Comparison of ENCODE assay signal across 23 mouse cellular contexts in genomic region chr1:191222031-191222430, GRCm38 (mm10). TPM values are rescaled to one million over a fixed set of nuclear protein-coding genes. Genes with fewer than 3 reads are reported as not detected.
A peak's percentile ranks its signal among the peaks of the same experiment; 100 is the strongest.
DNase-seq lines count a peak whose midpoint lies in the region.
"Had no signal": no experiment of that assay in that cellular context is flagged by ENCODE, and none has a peak within 500 bp of the region (broad histone marks: within the 10 kb centered on the region; RNA-seq: fewer than 3 reads in every experiment).

No protein-coding gene starts in this region.

- no peaks in the 10 kb centered on the region for H3K36me3 ChIP-seq in midbrain, embryonic 10.5 days
- H3K36me3 ChIP-seq: embryonic facial prominence, embryonic 13.5 days; limb, embryonic 10.5 days had no signal

- WGBS in midbrain, embryonic 10.5 days, result 86% methylated on average over 4 of the region's 4 CpGs

- H3K4me3 ChIP-seq in midbrain, embryonic 10.5 days, result no peak overlapping the region
- H3K4me3 ChIP-seq: embryonic facial prominence, embryonic 13.5 days; layer of hippocampus, adult 2 months; limb, embryonic 10.5 days had no signal

- intact Hi-C loops in gastrocnemius, postnatal 36 days (cut with DNase I), result no loop called here

- peaks cover 22% of the 10 kb centered on the region for H3K4me1 ChIP-seq in midbrain, embryonic 10.5 days

- H3K27ac ChIP-seq in midbrain, embryonic 10.5 days (replicated peaks), result no peak overlapping the region
- H3K27ac ChIP-seq: embryonic facial prominence, embryonic 13.5 days; layer of hippocampus, adult 2 months; limb, embryonic 10.5 days had no signal

- DNase-seq in gastrocnemius, adult 18-20 months (ENCODE audit: low spot score), result peak; percentile 43
- no peak for DNase-seq in gastrocnemius, postnatal 36 days
- DNase-seq in urinary bladder, postnatal 14 days (ENCODE audit: low spot score), result peak; percentile 48
- DNase-seq in urinary bladder, adult 2 months (ENCODE audit: low spot score), result no peak
- DNase-seq in adrenal gland, adult 2 months, result peak; percentile 93
- peak; percentile 13 for DNase-seq in skeletal muscle tissue, adult 2 months (ENCODE audit: low read depth, low spot score)
- no peak for DNase-seq in kidney, postnatal 4 days
- DNase-seq in midbrain, embryonic 10.5 days (ENCODE audit: low spot score), result no peak
- DNase-seq: gastrocnemius, postnatal 14 days; lung, adult 2 months; thymus, postnatal 4 days had no signal

- H3K27me3 ChIP-seq in midbrain, embryonic 10.5 days (ENCODE audit: low read depth, poor library complexity, severe bottlenecking), result 0 out of 2 replicates have a peak, but pooled peaks cover under 1% of the 10 kb centered on the region
- H3K27me3 ChIP-seq: embryonic facial prominence, embryonic 13.5 days had no signal

- no peaks in the 10 kb centered on the region for H3K9me3 ChIP-seq in midbrain, embryonic 10.5 days (replicated peaks)
- H3K9me3 ChIP-seq: embryonic facial prominence, embryonic 13.5 days; limb, embryonic 10.5 days had no signal

RNA-seq across cellular contexts. Expression of gene Atf3, which starts 4.2 kb away (rescaled TPM):
- total RNA-seq in gastrocnemius, adult 18-20 months (2021), result 100 to 1,000 TPM in 1 of 2 experiments, 10 to 100 TPM in 1; 14.7 to 163 TPM
- 10 to 100 TPM; 11.9 to 18.8 TPM for total RNA-seq in gastrocnemius, postnatal 36 days (2021)
- 4.6 and 9.8 TPM in 2 replicates for polyA plus RNA-seq in urinary bladder, adult 2 months (2012; rRNA removed)
- total RNA-seq in adrenal gland, adult 2 months (2021), result 1 to 10 TPM; 3.0 to 3.6 TPM
- polyA plus RNA-seq in adrenal gland, adult 2 months (2012; rRNA removed), result 1.1 and 2.8 TPM in 2 replicates
- polyA plus RNA-seq in midbrain, embryonic 10.5 days (2016; fragmentation: Nextera tagmentation; extraction: Ambion mirVana), result 5.3 and 5.5 TPM in 2 replicates

RNA-seq across cellular contexts. Expression of gene Fam71a, which starts 57.4 kb away (rescaled TPM):
- not detected for total RNA-seq in gastrocnemius, adult 18-20 months (2021)
- total RNA-seq in gastrocnemius, postnatal 36 days (2021), result not detected
- not detected in 2 replicates for polyA plus RNA-seq in urinary bladder, adult 2 months (2012; rRNA removed)
- total RNA-seq in adrenal gland, adult 2 months (2021), result not detected
- not detected in 2 replicates for polyA plus RNA-seq in adrenal gland, adult 2 months (2012; rRNA removed)
- not detected in 2 replicates for polyA plus RNA-seq in midbrain, embryonic 10.5 days (2016; fragmentation: Nextera tagmentation; extraction: Ambion mirVana)
- total RNA-seq: gastrocnemius, postnatal 14 days; heart, postnatal 25 days; layer of hippocampus, adult 2 months; left cerebral cortex, adult 18-20 months had no signal
- polyA plus RNA-seq: embryonic facial prominence, embryonic 13.5 days; heart, embryonic 11.5 days; hindbrain, embryonic 16.5 days; intestine, postnatal 0 days; kidney, embryonic 16.5 days; limb, embryonic 10.5 days; liver, embryonic 11.5 days; lung, adult 2 months; midbrain, embryonic 16.5 days; neural tube, embryonic 11.5 days had no signal

Comparison
In these comparisons a context has a peak if more than half of its experiments do, and no peak if none do; other contexts are left out.
1. DNase-seq: peak in gastrocnemius, adult 18-20 months (single experiment), urinary bladder, postnatal 14 days (single experiment), adrenal gland, adult 2 months (single experiment) and skeletal muscle tissue, adult 2 months (single experiment); none in gastrocnemius, postnatal 36 days (0 of 2), urinary bladder, adult 2 months (single experiment), kidney, postnatal 4 days (0 of 2) and midbrain, embryonic 10.5 days (single experiment).